Mouse (Mus musculus) layer of hippocampus, adult 18-20 months (tissue): ENCODE measurements around the gene Luc7l2. TPM values are rescaled to one million over a fixed set of nuclear protein-coding genes. Genes with fewer than 3 reads are reported as not detected.

Experiments
- DNase-seq, 2 experiments: peaks; one replicate each; pipeline ENCODE4 v3.0.0; 2022; ENCODE audit warnings: low spot score in 2 of 2
- total RNA-seq, 2 experiments: library from RNA; stranded (reverse); gene quantifications; 2 replicates each; pipeline ENCODE4 v1.2.3; 2021

Luc7l2 gene
- total RNA-seq, 2 experiments from 2014 or later, result 153 to 160 TPM

DNA sequence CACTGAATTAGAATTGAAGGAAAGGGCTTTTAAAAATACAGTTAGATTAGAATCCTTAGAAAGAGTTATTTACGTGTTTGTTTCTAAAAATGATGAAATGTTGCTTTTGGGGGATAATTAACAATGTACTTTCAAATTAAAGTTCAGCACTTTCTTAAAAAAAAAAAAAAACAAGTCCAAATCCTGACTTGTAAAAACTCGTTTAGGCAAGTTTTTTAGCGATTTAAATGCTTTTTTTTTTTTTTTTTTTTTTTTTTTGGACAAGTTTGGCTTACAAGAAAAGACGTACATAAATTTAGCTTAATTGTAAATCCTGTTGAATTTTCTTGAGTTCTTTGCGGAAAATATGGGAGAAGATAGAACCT lies 1.5 kb downstream of the Luc7l2 start:
- DNase-seq, result no peak

DNA sequence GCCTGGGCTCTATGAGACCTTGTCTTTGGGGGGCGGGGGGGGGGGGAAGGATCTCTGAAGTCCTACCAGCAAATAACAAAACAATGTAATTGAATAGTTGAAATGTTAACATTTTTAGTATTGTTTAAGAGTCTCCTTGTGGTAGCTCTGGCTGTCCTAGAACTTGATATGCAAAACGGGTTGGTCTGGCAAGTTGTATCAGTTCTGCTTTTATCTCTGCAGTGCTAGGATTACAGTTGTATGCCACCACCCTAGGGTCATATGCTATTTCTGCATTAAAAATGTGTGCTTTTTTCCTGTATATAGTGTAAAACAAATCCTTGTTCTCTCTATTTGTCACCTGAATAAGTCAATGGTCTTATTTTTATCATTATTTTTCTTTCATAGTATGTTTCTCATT lies 25.0 kb downstream of the Luc7l2 start:
- DNase-seq, result no peak

DNA sequence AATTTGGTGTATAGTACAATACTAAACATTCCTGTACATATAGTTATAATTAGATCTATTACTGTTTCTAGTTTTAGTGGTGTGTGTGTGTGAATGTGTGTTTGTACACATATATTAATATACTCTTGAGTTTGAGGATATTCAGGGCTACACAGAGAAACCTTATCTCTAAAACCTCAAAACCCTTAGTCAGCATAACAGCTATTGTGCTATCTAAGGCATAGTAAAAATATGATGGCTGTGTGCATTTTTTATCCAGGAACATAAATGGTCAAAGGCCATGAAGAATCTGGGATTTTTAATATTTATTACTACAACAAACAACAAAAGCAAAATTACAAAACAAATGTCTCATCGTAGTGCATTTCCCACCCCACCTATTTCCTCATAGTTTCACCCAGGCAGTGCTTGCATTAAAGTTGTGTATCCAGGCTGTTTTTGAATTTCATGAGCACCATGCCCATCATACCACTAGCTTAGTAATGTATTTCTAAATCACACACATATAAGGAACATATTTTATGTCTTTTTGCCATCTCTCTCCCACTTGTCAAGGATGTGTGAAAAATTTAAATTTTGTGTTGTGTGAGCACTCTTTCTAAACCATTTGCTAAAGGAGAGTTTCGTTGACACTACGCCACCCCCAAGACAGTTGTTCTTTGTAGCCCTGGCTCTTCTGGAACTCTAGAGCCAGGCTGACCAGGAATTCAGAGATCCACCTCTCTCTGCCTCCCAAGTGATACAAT lies 29.2 kb downstream of the Luc7l2 start:
- DNase-seq, result no peak

DNA sequence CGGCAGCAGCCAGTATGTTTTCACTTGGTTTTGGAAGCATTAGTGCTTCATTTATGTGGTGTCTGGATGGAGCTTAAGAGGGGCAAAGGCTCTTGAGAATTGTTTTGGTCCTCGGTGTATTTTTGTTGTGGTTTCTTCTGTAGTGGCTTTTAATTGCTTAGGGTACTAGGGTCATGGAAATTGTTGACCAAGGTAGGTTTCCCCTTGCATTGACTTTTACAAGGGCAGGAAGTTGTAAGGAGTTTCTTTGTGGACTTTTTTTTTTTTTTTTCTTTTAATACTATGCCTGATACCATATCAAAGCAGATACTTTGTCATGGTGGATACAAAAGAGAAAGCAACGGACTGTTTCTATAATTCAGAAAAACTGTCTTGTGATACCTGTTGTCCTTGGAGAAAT lies 30.6 kb downstream of the Luc7l2 start:
- no peak for DNase-seq

DNA sequence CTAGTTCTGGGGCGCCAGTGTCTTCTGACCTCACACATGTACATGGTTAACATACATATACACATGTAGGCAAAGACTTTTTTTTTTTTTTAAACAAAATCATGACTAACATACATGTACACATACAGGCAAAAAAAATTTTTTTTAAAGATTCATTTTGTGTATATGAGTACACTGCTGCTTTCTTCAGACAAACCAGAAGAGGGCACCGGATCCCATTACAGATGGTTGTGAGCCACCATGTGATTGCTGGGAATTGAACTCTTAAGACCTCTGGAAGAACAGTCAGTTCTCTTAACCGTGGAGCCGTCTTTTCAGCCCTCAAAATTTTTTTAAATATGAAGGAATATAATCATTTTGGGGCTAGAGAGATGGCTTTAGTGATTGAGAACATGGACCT lies 46.3 kb downstream of the Luc7l2 start:
- DNase-seq, result no peak

DNA sequence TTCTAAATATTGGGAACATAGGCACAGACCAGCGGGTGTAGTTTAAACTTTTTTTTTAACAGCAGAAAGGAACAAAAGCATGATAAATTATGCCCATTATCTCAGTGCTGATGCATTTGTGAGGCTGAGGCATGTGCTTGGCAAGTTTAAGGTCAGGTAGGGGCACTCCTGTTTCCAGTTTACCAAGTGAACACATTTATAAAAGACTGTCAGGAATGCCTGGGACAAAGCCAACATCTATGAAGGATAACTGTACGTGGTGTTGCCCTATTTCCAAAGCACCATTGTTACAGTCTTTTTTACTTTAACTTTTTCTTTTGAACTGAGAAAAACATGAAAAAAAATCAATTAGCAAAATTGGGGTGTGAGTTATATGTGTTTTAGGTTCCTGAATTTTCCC lies 58.8 kb downstream of the Luc7l2 start:
- no peak for DNase-seq

DNA sequence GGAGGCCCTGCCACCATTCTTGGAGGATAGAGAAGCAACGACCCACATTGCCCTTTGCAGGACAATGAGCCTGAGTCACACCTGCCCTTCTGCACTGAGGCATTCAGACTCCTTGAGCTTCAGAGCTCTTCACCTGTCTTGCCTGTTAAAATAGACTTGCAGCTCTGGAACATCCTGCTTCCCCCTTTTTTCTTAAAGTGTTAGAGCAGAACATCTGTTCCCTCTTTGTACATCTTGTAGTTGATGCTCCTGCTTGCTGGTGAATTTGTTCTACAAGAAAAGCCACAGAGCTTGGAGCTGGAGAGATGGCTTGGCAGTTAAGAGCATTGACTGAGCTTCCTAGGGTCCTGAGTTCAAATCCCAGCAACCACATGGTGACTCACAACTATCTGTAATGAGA lies 71.3 kb downstream of the Luc7l2 start:
- DNase-seq, result peak in 1 of 2 experiments; percentile 16

DNA sequence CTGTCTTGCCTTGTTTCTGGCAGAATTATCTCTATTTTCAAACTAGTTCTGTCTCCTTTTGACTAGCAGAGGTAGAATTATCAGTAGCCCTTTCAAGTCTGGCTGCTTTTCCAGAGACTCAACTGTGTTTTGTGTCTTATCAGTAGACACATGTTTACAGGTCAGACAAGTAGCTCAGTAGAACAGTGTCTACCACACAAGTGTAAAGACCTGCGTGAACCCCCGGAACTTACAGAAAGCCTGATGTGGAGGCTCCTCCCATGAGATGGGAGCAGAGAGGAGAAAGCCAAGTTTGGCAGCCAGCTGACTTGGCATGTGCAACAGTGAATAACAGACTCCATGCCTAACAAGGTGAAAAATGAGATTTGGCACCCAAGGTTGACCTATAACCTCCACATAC lies 72.3 kb downstream of the Luc7l2 start:
- DNase-seq, result no peak

DNA sequence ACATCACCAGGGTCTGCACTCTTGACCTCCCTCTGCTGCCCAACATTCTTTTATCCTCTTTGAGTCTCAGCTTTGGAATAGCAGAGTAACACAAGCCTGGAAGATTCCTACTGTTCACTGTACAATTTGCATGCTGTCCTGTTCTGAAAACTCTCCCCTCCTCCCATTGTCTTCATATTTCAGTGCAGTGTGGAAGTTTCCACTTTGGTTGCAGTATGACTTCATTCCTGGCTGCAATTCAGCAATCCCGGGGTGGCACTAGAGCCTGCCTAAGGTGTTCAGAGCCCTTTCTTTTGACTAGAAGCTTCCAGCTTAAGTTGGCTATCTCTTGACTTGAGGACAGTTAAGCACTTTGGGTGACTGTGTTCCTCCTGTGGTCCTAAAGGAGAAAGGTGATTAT lies 73.3 kb downstream of the Luc7l2 start:
- DNase-seq, result peak in 1 of 2 experiments; percentile 42

DNA sequence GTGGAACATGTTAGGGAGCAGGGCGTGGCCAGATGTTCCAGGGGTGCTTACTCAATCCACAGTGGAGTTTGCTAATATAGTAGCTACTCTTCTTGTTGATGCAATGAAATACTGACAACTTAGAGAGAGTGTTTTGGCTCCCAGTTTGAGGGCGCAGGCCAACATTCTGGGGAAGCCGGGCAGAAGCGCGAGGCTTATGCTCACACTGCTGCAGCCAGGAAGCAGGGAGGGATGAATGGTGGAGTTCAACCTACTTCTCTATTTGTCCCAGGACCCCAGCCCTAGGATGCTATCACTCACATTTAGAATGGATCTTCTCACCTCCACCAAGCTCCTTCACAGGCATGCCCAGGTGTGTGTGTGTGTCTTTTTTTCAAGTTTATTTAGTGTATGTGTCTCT lies 75.0 kb downstream of the Luc7l2 start:
- no peak for DNase-seq

DNA sequence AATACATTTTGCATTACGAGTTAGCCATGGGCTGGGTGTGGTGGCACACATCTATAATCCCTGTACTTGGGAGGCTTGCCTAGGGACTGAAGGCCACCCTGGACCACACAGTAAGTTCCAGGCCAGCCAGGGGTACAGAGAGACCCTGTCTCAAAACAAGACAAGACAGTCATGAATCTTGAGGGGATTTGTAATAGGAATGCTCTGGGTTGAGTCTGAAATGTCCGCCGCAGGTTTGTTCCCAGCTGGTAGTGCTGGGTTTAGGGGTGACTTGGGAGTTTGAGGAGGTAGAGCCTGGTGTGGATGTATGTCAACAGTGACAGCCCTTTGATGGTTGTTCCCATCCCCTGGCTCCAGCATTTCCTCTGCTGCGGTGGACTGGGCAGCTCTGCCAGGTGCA lies 75.9 kb downstream of the Luc7l2 start:
- DNase-seq, result no peak

DNA sequence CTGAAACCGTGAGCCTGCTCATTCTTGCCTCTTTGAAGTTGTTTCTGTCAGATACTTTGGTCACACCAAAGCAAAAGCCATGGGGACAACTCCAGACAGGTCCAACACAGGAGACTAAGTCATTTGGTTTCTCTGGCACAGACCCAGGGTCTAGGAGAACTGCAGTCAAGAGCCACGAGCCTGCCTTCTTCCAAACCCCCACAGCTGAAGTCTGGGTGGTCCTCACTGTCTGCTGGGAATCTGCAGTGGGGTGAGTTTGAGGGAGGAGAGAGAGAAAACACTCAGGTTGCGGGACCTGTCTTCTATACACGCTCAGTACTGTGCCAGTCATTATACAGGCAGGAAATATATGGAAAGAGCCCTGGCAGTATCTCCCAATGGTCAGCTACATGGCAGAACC lies 76.4 kb downstream of the Luc7l2 start:
- DNase-seq, result no peak

DNA sequence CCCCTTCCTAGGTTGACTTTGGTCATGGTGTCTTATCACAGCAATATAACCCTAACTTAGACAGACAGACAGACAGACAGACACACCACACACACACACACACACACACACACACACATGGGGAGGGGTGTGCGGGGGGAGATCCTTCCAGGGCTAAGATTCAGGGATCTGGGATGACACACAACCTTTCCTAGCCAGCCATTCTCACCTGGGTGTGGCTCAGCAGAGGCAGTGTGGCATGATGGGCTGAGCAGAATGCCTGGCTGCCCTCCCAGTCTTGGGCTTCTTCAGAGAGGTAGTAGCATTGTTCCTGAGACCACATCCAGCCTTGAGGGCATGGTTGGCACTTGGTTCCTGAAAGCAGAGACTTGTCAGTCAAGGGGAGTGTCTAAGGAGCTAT lies 78.4 kb downstream of the Luc7l2 start:
- DNase-seq, result no peak

DNA sequence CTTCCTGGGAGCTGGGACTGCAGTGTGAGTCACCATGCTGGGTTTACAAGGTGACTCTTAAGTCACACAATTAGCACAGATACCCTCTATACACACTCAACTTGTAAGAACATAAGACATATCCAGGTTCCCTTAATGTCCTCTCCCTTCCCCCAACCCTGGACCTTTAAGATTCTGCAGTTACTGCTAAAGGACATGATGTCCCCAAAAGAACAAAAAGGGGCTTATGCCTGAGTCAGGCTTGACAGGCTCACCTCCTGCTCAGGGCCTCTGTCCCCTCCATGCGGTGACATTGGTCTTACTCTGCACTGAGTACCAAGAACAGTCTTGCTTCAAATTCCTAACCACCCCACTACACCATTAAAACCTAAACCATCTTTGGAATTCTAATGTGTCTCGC lies 81.7 kb downstream of the Luc7l2 start:
- no peak for DNase-seq

DNA sequence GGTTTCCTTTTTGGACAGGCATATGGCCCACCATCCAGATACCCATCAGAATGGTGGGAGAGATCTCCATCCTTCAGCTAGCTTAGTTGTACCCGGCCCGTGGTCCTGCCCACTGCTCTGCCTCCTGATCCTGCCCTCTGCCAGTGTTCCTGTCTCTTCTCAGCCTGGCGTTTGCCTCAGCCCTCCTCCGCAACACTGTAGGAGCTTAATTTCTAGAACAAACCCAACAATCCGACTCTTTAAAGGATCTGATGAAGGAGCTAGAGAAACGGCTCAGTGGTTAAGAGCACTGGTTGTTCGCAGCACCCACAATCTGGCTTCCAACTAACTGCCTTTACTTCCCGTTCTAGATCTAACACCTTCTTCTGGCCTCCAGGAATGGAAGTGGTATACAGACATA lies 83.3 kb downstream of the Luc7l2 start:
- no peak for DNase-seq

DNA sequence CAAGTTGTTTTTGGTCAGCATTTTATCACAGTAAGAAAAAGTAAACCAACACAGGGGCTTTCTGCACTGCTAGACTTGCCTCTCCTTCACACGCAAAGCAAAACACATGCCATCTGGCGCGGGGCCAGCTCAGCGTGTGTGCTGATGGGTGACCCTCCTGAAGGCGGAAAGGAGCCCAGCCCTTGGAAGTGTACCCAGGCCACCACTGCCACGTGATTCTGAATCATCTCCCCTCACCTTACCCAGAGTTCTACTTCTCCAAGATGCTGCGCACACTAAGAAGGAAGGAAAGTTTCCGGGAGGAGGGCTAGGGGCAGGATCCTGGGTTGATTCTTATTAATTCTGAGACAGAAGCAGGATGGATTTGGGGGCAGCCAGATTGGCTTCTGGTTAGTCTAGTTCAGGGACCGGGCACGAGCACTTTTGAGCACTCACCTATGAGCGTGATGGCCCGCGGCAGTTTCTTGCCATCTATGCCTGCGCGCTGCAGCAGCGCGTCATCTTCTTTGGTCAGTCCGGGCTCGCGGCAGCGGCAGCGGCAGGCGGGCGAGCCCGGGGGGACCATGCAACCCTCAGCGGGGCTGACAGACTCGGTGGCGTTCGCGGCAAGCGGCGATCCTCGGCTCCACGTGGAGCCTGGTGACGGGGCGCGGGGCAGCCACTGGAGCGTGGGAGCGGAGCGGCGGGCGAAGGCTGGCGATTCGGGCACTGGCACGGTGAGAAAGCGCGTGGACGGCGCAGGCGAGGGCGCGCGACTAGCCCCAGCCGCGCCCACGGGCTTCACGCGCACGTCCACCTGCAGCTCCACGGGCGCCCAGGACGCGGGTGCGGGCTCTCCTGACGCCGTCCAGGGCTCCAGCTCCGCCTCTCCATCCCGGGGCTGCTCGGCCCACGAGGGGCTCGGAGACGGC lies 85.1 kb downstream of the Luc7l2 start:
- no peak for DNase-seq

DNA sequence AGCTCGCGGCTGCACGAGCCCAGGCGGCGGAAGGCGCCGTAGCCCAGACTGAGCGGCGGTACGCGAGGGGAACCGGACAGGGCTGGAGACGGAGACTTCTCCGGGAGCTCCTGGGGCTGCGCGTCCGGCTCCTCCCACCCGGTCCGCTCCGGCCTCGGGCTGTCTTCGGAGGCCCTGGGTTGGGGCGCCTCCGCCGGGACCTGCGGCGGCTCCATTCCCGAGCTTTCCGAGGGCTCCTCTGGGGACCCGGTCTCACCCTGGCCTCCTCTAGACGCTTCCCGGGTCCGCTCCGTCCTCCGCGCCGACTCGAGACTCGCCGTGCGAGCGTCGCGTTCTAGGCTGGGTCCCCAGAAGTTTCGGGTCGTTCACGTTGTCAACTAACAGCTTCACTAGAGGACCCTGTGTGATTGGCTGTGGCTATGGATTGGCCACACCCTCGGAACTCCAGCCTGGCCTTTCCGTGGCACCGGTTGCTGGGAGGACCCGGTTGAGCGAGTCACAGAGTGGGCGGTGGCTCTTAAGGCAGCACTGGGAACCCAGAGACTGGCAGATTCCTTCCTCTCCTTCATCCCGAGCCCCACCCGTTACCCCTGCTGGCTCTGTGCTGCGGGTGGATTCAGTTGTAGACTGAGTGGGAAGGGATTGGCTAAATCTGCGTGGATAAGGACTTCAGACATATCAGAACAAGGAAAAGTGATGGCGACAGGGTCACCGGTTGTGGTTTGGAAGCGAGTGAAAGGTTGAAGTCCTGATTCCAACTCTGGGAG lies 85.9 kb downstream of the Luc7l2 start, which contains the start of gene Klrg2:
Klrg2 (minus strand) TSS at position 391 of the 767 bp plus-strand sequence.
- DNase-seq, result no peak

DNA sequence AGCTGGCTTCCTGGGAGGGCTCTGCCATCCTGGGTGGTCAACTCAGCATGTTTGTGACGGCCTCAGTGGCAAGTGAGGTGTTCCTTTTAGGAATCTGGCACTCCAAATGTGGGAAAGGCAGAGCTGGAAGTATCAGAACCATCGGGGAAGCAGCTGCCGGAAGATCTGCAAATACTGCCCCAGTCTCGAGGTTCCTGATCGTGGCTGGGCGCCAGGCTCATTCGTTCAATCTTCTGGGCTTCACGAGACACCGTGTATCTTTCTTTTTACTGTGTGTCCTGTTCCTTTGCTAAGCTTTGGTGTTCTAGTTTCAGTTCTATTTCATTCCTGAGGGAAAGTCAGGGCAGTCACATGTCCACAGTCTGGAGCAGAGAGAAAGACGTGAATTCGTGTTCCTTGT lies 89.3 kb downstream of the Luc7l2 start:
- no peak for DNase-seq

DNA sequence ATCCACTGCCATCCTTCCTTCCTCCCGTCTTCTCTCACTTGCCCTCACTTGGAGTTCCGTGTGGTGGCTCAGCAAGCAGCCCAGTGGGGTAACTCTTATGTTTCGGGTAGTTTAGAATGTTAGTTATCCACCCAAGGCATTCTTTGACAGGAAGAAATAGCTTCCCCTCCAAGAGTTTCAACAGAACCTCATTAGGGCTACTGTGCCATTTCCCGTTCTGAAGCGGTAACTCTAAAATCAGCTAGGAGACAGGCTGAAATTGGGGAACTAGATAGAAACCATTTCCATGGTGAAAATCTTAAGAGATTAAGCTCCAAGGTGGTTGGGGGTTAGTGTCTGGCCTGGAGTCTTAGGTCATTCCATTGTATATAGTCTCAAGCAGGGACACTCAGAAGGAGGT lies 90.1 kb downstream of the Luc7l2 start:
- DNase-seq, result no peak

DNA sequence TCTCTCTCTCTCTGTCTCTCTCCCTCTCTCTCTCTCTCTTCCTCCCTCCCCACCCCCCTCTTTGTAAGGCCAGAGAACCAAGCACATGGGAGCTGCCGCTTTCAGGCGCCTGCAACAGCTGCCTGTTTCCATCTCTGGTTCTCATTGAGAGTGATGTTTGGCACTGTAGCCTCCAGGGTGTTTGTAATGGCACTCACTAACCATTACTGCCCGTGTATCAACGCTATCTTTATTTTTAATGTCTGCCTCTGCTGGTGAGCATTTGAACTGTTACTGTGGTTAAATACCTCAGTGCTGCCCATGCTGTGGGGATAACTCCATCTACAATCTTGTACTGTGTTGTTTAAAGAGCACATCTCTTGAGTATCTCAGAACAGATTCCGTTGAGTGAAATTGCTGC lies 90.5 kb downstream of the Luc7l2 start:
- no peak for DNase-seq

DNA sequence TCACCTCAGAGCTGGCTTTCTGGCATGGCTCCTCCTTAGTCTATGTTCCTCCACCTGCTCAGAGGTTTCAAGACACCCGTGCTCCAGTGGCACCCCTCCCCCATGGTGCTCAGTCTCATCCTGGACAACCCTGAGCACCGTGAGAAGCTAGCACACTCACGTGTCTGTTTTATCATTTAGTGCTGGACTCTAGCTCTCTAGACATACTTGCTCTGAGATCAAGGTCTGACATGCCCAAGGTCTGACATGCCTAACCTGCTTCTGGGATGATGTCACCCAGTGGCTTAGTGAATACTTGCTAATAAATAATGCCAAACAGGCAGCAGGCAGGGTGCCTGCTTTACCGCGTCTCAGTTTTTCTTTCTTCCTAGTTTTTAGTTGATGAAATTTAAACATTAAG lies 91.5 kb downstream of the Luc7l2 start:
- no peak for DNase-seq

DNA sequence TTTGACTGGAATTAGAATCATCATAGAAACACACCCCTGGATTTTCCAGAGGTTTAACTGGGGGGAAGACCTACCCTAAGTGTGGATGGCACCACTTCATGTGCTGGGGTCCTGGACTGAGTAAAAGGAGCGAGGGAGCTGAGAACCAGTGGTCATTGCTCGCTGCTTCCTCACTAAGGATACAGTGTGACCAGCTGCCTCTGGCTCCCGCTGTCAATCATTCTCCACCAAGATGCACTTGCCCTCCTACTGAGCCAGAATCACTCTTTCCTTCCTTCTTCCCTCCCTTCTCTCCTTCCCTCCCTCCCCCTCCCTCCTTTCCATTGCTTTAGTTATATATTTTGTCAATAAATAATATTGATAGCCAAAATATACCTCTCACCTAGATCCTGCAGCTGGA lies 91.9 kb downstream of the Luc7l2 start:
- DNase-seq, result no peak
